Mouse (Mus musculus): ENCODE measurements around the gene Lrrc45.
"Not testable (repeated sequence)": the region's sequence is repeated elsewhere in the genome, so short reads cannot be mapped to it uniquely, and the experiment has no call there.

The Lrrc45 gene

DNA sequence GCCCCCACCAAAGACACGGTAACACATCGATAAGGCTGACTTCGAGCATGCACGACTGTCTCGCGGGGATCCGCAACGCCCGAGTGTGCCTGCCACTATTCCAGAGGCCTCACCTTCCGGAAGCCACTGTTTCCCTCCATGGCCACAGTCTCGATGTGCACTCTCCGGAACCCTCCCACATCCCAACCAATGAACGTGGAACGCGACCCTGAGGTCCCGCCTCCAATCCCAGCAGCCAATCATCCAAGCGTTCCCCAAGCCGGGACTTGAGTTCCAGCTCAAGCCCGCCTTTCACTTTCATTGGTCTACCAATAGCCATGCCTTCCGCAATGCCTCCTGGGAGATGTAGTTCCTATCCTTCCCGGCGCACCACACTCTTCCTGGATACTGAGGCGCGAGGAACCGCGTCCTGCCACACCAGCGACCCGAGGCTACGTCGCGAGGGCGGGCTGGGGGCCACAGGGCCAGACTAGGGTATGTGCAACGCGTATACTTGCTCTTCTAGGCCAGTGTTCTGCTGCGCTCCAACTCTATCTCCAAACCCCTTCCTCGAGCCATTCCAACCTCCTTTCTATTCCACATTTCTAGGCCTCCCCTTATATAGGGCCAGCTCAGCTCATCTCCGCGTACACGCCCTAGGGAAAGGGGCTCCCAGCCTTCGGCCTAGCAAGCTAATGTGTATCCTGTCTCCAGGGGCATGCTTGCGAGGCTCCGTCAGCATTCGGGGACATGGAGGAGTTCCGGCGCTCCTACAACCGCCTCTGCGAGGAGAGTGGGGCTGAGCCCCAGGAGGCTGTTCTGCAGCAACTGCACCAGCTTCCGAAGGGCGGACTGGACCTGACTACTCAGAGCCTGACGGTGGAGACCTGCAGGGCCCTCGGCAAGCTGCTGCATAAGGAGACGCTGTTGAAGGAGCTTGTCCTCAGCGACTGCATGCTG, at the start of gene Lrrc45, which contains the start of gene Cenpx:
Gene Lrrc45 (plus strand): TSS at position 346 of the 939 bp plus-strand sequence.
Gene Cenpx (minus strand): TSS at position 159 of the 939 bp plus-strand sequence.
- DNase-seq, result peak; percentile 97

GRCm38 (mm10) chr11:120665406-120665805, 48.3 kb upstream of the Lrrc45 start:
- no peak for DNase-seq

DNA sequence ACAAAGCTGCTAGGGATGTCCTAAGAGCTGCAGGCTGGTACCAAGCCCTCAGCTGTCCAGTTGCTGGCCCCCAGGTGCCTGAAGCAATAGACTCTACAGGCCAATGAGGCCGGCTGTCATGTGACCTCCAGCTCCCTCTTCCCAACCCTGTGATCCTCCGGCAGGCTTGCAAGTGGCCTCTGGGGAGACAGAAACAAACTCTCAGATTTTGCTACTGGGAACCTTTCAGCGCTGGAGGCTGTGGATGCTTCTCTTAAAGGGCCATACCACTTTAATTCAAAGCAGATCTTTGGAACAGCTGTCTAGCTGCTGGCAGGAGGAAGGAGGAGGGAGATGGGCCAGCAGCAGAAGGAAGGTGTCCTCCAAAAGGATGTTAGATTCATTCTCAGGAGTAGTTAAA, 47.1 kb upstream of the Lrrc45 start:
- no peak for DNase-seq

- DNase-seq, result peak; percentile 90
These were observed 40.8 kb upstream of the Lrrc45 start, which contains the start of gene Aspscr1 for GRCm38 (mm10) chr11:120672687-120673593. TSS of gene Aspscr1 (plus strand) at chr11:120672973.

GRCm38 (mm10) chr11:120673594-120674122, 40.1 kb upstream of the Lrrc45 start:
- no peak for DNase-seq

DNA sequence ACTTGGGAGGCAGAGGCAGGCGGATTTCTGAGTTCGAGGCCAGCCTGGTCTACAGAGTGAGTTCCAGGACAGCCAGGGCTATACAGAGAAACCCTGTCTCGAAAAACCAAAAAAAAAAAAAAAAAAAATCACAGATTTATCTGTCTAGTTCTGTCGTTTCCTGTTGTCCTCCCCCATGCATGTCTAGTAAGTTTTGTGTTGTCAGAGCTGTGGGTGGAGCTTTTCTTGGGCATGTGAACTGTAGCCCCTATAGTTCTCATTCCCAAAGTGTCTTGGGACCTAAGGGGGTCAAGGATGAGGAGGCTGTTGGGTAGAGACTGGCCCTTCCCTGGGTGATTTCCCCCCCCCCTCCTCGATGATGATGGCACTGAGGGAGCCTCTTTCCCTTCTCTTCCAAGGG, 37.9 kb upstream of the Lrrc45 start:
- DNase-seq, result not testable (repeated sequence)

DNA sequence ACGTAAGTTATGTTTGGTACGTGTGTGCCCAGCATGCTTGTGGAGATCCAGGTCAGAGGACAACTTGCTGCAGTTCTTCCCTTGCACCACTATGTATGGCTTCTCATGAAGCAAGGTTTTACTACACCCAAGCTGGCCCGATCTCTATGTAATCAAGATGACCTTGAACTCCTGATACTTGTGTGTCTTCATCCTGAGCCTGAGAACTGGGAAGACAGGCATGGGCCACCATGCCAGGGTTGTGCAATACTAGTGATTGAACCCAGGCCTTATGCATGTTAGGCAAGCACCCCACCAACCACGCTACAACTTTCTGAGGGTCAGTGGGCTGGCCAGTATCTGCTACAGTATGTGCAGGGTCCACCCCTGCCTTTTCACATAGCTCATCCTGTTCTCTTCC, 36.8 kb upstream of the Lrrc45 start:
- DNase-seq, result no peak

GRCm38 (mm10) chr11:120679909-120680308, 33.8 kb upstream of the Lrrc45 start:
- no peak for DNase-seq

DNA sequence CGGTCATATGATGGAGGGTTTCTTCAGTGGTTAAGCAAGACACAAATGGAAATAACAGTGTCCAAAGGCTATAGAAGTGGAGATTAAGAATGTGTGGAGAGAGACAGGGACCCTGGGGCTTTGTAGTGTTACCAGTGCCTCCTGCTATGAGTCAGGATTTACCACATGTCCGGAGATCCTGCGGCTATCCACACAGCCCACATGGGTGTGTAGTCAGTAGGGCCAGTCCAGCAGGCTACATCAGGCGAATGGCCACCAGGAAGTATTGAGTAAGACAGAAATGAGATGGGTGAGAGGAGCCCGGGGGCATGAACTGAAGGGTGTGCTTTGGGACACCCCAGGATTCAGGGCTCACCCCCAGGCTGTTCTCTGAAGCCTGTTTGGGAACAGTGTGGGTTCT, 31.0 kb upstream of the Lrrc45 start:
- no peak for DNase-seq

GRCm38 (mm10) chr11:120683536-120683935, 30.2 kb upstream of the Lrrc45 start:
- DNase-seq, result no peak

DNA sequence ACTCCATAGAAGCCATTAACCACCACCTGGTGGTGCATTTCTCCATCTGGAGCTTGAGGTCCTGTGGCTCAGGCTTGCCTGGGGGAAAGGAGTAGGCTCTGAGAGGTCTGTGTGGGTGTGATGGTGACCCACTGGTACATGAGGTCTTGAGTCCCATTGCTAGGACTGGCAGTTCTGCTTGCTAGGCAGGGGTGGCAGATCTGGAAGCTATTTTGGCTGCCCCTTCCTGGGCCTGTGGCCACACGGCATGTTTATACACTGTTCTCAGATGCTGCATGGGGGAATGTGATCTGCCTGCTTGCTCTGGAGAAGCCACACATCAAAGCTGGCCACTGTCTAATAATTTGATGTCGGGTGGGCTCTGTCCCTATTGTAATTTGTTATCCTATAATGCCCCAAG, 29.6 kb upstream of the Lrrc45 start:
- DNase-seq, result no peak

DNA sequence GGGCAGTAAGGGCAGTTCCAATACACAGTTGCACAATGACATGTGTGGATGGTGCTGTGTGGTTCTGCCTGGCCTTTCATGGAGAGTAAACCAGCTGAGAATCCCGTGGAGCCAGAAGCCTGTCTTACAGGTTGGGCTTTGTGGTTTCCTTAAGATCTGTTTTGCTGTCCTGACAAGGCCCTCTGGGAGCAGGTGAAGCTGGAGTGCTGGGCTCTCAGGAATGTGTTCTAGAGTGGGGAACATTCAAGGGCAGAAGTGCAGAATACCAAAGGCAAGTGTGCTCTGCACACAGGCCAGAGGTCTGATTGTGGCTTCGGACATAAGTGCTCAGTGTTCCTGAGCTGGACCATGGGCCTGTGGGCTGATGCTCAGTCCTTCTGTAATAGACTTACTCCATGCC, 29.1 kb upstream of the Lrrc45 start:
- no peak for DNase-seq

DNA sequence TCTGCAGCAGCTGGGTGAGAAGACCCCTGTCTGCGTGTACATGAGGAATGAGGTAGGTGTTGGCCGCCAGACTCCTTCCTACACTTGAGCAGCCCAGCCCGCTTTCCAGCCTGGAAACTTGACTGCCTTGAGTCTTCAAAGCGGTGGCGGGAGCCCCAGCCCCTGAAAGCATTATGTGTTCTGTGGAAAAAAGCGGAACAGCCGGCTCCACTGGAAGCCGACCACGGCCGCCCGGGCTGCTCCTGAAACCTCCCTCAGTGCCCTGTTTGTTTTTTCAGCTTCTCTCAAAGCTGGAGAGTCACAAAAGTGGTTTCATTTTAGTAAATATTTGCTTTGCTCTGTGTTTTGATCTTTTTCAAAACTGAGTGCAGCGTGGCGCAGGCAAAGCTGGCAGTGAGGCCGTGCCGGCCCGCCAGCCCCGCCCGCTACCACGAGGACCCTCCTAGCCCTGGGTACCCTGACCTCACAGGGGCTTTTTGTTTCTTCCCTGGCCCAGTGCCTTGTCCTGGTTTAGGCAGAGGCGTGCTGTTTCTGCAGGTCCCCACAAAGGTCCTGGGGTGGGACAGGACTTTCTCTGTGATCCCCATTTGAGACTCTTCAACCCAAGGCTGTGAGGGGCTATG, 27.0 kb upstream of the Lrrc45 start:
- DNase-seq, result no peak

DNA sequence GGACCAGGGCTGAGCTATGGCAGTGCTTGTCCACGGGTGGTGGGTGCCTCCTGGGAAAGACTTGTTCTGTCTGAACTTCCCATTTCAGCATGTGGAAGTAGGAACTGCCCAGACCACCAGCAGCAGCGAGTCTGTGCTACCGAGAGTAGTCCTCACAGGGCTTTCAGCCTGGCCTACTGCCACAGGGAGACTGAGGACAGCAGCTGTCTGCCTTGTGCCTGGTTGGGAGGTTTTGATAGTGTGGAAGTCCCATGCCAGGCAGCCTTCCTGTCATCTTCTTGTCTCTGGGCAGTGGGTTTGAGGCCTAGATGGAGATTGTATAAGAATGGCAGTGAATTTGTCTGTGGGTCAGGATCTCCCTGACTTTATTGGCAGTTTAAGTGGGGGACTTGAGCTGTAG, 24.4 kb upstream of the Lrrc45 start:
- DNase-seq, result no peak

DNA sequence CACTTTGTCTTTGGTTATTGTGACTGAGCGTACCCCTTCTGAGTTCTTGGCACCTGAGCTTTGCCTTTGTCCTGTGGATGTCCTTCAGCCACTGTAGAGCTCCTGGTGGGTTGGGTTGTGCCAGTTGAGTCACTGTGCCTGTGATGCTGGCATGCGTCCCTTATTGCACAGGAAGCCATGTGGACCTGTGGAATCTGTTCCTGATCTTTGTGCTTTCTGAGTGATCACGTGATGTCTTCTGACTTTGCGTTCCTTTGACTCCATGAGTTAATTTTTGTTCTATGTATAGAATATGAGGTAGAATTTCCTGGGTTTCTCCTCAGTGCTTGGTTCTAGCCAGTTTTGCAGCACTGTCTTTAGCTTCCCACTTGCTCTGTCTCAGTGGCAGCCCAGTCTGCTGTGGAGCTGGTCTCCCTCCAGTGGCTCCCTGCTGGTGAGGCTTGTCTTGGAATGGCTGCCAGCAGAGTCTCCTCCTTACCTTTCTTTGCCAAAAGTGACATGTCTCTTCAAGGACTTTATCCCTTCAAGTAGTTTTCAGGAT, 21.2 kb upstream of the Lrrc45 start:
- no peak for DNase-seq

DNA sequence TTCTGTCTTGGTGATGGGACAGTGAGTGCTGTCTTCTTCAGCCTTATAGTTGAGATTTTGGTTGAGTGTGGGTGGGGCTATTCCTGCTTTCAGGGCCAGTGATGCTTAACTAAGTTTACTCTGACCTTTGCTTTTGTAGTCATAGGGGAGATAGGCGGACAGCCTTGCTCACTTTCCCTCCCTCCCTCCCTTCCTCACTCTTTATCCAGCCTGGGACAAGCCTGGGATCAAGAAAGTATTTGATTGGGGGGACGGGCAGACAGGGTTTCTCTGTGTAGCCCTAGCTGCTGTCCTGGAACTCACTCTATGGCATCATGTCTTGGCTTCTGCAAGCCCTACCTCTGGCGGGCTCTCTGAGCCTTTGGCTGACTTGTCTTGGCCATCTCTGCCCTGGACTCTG, 20.3 kb upstream of the Lrrc45 start:
- DNase-seq, result no peak

GRCm38 (mm10) chr11:120695184-120695583, 18.5 kb upstream of the Lrrc45 start:
- no peak for DNase-seq

GRCm38 (mm10) chr11:120695641-120696040, 18.1 kb upstream of the Lrrc45 start:
- no peak for DNase-seq

GRCm38 (mm10) chr11:120696568-120696967, 17.2 kb upstream of the Lrrc45 start:
- DNase-seq, result no peak

DNA sequence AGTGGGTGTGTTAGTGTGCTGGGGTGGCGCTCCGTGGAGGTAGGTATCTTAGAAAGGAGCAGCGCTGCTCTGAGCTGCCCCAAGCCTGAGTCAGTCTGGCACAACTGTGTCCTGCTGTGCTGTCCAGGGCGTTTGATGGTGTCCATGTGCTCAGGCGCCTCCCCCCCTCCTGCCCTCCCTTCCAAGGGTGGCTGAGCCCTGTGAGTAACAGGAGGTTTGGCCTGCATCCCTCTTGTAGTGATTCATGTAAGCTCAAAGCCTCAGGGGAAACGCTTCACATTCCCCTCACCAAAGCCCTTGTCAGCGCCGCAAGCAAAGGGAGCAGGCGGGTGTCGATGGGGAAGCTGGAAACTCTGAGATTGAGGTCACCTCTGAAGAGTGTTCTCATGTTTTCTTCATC, 16.0 kb upstream of the Lrrc45 start:
- DNase-seq, result no peak

DNA sequence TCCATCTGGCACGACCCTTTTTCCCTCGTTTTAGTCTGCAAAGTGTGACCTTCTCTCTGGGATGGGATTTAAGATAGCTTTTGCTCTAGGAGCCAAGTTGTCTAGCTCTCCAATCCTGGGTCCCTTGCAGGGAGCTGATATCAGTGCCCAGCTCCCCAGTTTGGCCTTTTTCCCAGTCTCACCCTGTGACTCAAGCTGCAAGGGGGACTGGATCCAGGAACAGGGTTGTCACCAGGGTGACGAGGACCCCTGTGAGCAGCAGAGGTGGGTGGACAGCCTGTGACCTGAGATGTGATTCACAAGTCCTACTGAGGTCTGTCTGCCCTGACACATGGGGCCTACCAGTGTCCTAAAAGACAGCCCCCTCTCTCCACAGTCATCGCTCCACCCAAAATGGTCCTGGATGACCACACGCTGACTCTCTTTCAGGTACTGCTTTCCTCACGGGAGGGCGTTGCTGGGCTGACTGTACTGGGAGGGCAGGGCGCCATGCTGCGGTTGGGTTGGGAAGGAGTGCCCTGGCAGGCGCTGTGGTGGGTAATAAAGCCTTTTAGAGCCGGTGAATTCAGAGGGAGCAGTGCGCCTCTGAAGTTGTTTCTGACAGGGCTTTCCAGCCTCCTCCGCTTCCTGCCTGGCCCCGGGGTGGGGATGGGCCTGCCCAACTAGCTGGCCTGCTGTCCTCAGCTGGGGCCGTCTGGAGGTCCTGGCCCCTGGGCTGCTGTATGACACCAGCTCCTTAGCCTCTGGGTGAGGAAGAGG, 9.8 kb upstream of the Lrrc45 start:
- DNase-seq, result no peak

Measured in cerebellum, adult 8-10 months (tissue).